ENCODE assay signal across 8 mouse cellular contexts in the genomic region with DNA sequence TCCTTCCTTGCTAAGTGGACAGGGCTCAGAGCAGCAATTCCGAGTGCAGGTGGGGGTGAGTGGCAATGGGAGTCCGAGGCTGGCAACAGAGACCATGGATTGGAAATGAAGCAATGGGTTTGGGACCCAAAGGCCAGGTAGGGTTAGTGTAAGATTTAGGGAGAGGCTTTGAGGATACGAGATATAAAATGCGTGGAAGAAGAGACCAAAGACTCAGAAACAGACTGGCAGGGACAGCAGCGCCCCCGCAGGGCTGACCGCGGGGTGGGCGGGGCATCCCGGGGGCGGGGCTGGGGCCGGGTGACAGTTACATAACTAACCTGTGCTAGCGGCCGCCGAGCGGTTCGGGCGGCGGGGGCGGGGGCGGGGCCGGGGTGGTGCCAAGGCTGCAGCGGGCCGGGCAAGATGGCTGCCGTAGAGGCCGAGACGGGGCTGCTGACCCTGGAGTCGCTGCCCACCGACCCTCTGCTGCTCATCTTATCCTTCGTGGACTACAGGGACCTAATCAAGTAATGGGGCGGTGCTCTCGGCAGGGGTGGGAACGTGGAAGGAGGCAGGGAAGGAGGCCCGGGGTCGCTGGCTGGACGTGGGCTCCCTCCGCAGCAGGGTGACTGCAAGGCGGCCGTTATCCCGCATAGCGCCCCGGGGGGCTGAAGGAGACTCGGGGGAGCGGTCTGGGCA. TPM values are rescaled to one million over a fixed set of nuclear protein-coding genes. Genes with fewer than 3 reads are reported as not detected.
DNase-seq lines count a peak whose midpoint lies in the region; ATAC-seq lines count a peak whose summit lies in the region.

A gene (plus strand): TSS at position 264 of the 681 bp plus-strand sequence.

- H3K36me3 ChIP-seq in hindbrain, embryonic 10.5 days = peaks cover 8% of the 10 kb centered on the region; the same call in 1 of the 2 replicates
- no peaks in the 10 kb centered on the region for H3K36me3 ChIP-seq in lung, embryonic 16.5 days (ENCODE audit: control insufficient read depth, insufficient read depth, low read length)

- peak within 1 kb of the TSS; percentile 84 for H3K4me3 ChIP-seq in hindbrain, embryonic 10.5 days
- peak within 1 kb of the TSS; percentile 82 for H3K4me3 ChIP-seq in lung, embryonic 16.5 days (ENCODE audit: low read length)

- H3K4me1 ChIP-seq in hindbrain, embryonic 10.5 days (replicated peaks) = peaks cover 28% of the 10 kb centered on the region
- H3K4me1 ChIP-seq in lung, embryonic 16.5 days (replicated peaks; ENCODE audit: control insufficient read depth, insufficient read depth, low read length) = peaks cover 18% of the 10 kb centered on the region

- H3K27me3 ChIP-seq in hindbrain, embryonic 10.5 days (ENCODE audit: insufficient read depth, poor library complexity, severe bottlenecking) = no peaks in the 10 kb centered on the region; the same call in 1 of the 2 replicates
- H3K27me3 ChIP-seq in lung, embryonic 16.5 days (ENCODE audit: control insufficient read depth, insufficient read depth, low read depth, low read length) = no peaks in the 10 kb centered on the region

- 2% methylated on average over 44 of the region's 44 CpGs for WGBS in hindbrain, embryonic 10.5 days
- WGBS in lung, embryonic 16.5 days = under 1% methylated on average over 32 of the region's 44 CpGs

- peak within 1 kb of the TSS; percentile 80 for H3K4me2 ChIP-seq in lung, embryonic 16.5 days (ENCODE audit: low read depth, low read length)

- peak within 1 kb of the TSS; percentile 93 for H3K27ac ChIP-seq in hindbrain, embryonic 10.5 days
- H3K27ac ChIP-seq in lung, embryonic 16.5 days (ENCODE audit: low read length) = peak within 1 kb of the TSS; percentile 63

- peak; percentile 98 for ATAC-seq in lung, embryonic 16.5 days (ENCODE audit: low read depth)

- H3K9ac ChIP-seq in lung, embryonic 16.5 days (ENCODE audit: low read length) = peak within 1 kb of the TSS; percentile 99

- no peaks in the 10 kb centered on the region for H3K9me3 ChIP-seq in hindbrain, embryonic 10.5 days
- H3K9me3 ChIP-seq in lung, embryonic 16.5 days (ENCODE audit: control insufficient read depth, low read length) = no peaks in the 10 kb centered on the region

- peak; percentile 29 for DNase-seq in MEL-GATA-1-ER (ENCODE audit: extremely low read depth, low read depth)
- DNase-seq in cerebellum, adult 9-10 months = peak; percentile 94
- peak; percentile 58 to 77 for DNase-seq in frontal cortex, adult 2 months (ENCODE audit: extremely low spot score in 1 of 2, low spot score in 1 of 2)
- DNase-seq in hindbrain, embryonic 10.5 days (ENCODE audit: low spot score) = peak; percentile 92
- DNase-seq in layer of hippocampus, adult 9-11 months = peak; percentile 83
- peak; percentile 84 for DNase-seq in ovary, adult 18-20 months (ENCODE audit: low spot score)
- DNase-seq in thymus, postnatal 0 days (ENCODE audit: low spot score) = peak; percentile 83

RNA-seq across cellular contexts. Expression of the gene that starts here (rescaled TPM):
- polyA plus RNA-seq in frontal cortex, adult 2 months (2012; rRNA removed) = 50.2 and 53.9 TPM in 2 replicates
- 40.6 and 42.8 TPM in 2 replicates for polyA plus RNA-seq in hindbrain, embryonic 10.5 days (2016; fragmentation: Nextera tagmentation; extraction: Ambion mirVana)
- polyA plus RNA-seq in lung, embryonic 16.5 days (2015; fragmentation: Nextera tagmentation; extraction: Ambion mirVana) = 63.5 and 63.6 TPM in 2 replicates
- polyA plus RNA-seq in thymus, postnatal 0 days (2015; fragmentation: Nextera tagmentation; extraction: Ambion mirVana) = 48.2 and 59.2 TPM in 2 replicates

Comparison
In these comparisons a context has a peak if more than half of its experiments do, and no peak if none do; other contexts are left out.
1. Peak in every context shown above with its lines: DNase-seq, ATAC-seq, H3K4me3 ChIP-seq and H3K27ac ChIP-seq.
2. DNase-seq: peak in every context shown above with its lines; median percentile 94 in cerebellum, adult 9-10 months; 92 in hindbrain, embryonic 10.5 days; 84 in ovary, adult 18-20 months; 83 in layer of hippocampus, adult 9-11 months; 83 in thymus, postnatal 0 days; 68 in frontal cortex, adult 2 months; 29 in MEL-GATA-1-ER.